Mouse (Mus musculus): ENCODE results near the gene Rasa4. TPM values are rescaled to one million over a fixed set of nuclear protein-coding genes. Genes with fewer than 3 reads are reported as not detected.
"Not testable (repeated sequence)": the region's sequence is repeated elsewhere in the genome, so short reads cannot be mapped to it uniquely, and the experiment has no call there.

Rasa4 gene
- total RNA-seq, 2 experiments from 2014 or later = 23.8 to 23.9 TPM

GRCm38 (mm10) chr5:136104511-136104910 lies 20.8 kb downstream of the Rasa4 start:
- no peak for DNase-seq
- intact Hi-C loops (cut with DNase I) = no loop called here

GRCm38 (mm10) chr5:136108486-136108885 lies 24.8 kb downstream of the Rasa4 start:
- no peak for DNase-seq
- intact Hi-C loops (cut with DNase I) = no loop called here

GRCm38 (mm10) chr5:136109042-136109441 lies 25.3 kb downstream of the Rasa4 start:
- intact Hi-C loops (cut with DNase I) = no loop called here
- DNase-seq = no peak

GRCm38 (mm10) chr5:136113546-136113945 lies 29.8 kb downstream of the Rasa4 start:
- DNase-seq; intact Hi-C loops (cut with DNase I): not testable (repeated sequence)

GRCm38 (mm10) chr5:136115891-136116783 lies 32.4 kb downstream of the Rasa4 start, which contains the start of gene Polr2j:
Polr2j (plus strand) TSS chr5:136116631.
- intact Hi-C loops (cut with DNase I) = no loop called here
- DNase-seq = peak; percentile 94 to 96

- intact Hi-C loops (cut with DNase I) = no loop called here
- no peak for DNase-seq
These were observed 33.0 kb downstream of the Rasa4 start for GRCm38 (mm10) chr5:136116784-136117112.

GRCm38 (mm10) chr5:136122165-136122564 lies 38.4 kb downstream of the Rasa4 start:
- intact Hi-C loops (cut with DNase I) = no loop called here
- no peak for DNase-seq

- peak; percentile 94 to 97 for DNase-seq
- intact Hi-C loops (cut with DNase I) = loop anchor here (1.0 kb wide), 1 partner anchor 51 kb away; no protein-coding TSS in a partner anchor
These were observed 52.0 kb downstream of the Rasa4 start, which contains the start of the genes Lrwd1 and Alkbh4 for GRCm38 (mm10) chr5:136135571-136136291. Lrwd1 (minus strand) TSS chr5:136136074. Alkbh4 (plus strand) TSS chr5:136136146.

- intact Hi-C loops (cut with DNase I) = no loop called here
- DNase-seq = no peak
These were observed 52.7 kb downstream of the Rasa4 start for GRCm38 (mm10) chr5:136136292-136136990.

GRCm38 (mm10) chr5:136137658-136138274 lies 54.0 kb downstream of the Rasa4 start:
- intact Hi-C loops (cut with DNase I) = no loop called here
- DNase-seq = no peak

GRCm38 (mm10) chr5:136139393-136139792 lies 55.7 kb downstream of the Rasa4 start:
- DNase-seq = no peak
- intact Hi-C loops (cut with DNase I) = no loop called here

GRCm38 (mm10) chr5:136140057-136140482 lies 56.4 kb downstream of the Rasa4 start:
- DNase-seq = no peak
- intact Hi-C loops (cut with DNase I) = no loop called here

GRCm38 (mm10) chr5:136142746-136143145 lies 59.0 kb downstream of the Rasa4 start:
- intact Hi-C loops (cut with DNase I) = no loop called here
- no peak for DNase-seq

- intact Hi-C loops (cut with DNase I) = no loop called here
- DNase-seq = no peak
These were observed 59.5 kb downstream of the Rasa4 start for GRCm38 (mm10) chr5:136143161-136143755.

GRCm38 (mm10) chr5:136144606-136145430 lies 61.1 kb downstream of the Rasa4 start:
- DNase-seq = no peak
- intact Hi-C loops (cut with DNase I) = no loop called here

GRCm38 (mm10) chr5:136146936-136147335 lies 63.2 kb downstream of the Rasa4 start:
- no peak for DNase-seq
- intact Hi-C loops (cut with DNase I) = loop anchor here (2.0 kb wide), 1 partner anchor 18 kb away; no protein-coding TSS in a partner anchor

- no peak for DNase-seq
- intact Hi-C loops (cut with DNase I) = loop anchor here (2.0 kb wide), 1 partner anchor 17 kb away; no protein-coding TSS in a partner anchor
These were observed 64.0 kb downstream of the Rasa4 start for GRCm38 (mm10) chr5:136147704-136148103.

GRCm38 (mm10) chr5:136149134-136149576 lies 65.4 kb downstream of the Rasa4 start:
- intact Hi-C loops (cut with DNase I) = not testable (repeated sequence)

GRCm38 (mm10) chr5:136152365-136152764 lies 68.6 kb downstream of the Rasa4 start:
- DNase-seq = no peak

More at GRCm38 (mm10) chr5:136149134-136149576, 65.4 kb downstream of the Rasa4 start:
- not testable (repeated sequence) for DNase-seq

More at GRCm38 (mm10) chr5:136152365-136152764, 68.6 kb downstream of the Rasa4 start:
- intact Hi-C loops (cut with DNase I) = no loop called here
